Mouse (Mus musculus): ENCODE results near the gene Cdk2.

GRCm38 (mm10) chr10:128653866-128654265, 51.0 kb downstream of the Cdk2 start:
- no peak for TF ChIP-seq CTCF (IDR thresholded peaks at IDR 0.05)
- no peak for TF ChIP-seq EP300 (IDR thresholded peaks at IDR 0.05; ENCODE audit: insufficient read depth, low read depth, low read length)

Measured in heart, adult 2 months (tissue).